Mouse (Mus musculus) embryonic facial prominence, embryonic 11.5 days (tissue): ENCODE measurements around the gene Gm10118. TPM values are rescaled to one million over a fixed set of nuclear protein-coding genes. Genes with fewer than 3 reads are reported as not detected.

Experiments
- ATAC-seq: fragments of 200-750 bp; cut with Nextera tagmentation; replicated peaks from 2 replicates; pipeline ENCODE4 v1.8.0; 2017; ENCODE audit warnings: low read depth; ENCODE audit not compliant: insufficient number of reproducible peaks, low FRiP score, low TSS enrichment
- DNase-seq: peaks from one replicate; pipeline ENCODE4 v3.0.0-alpha.2; 2015; ENCODE audit warnings: low spot score
- H3K27ac ChIP-seq: fragments of 300-500 bp; sonication (generic); replicated peaks from 2 replicates; pipeline ENCODE4 v1.5.1; 2014; ENCODE audit warnings: mild to moderate bottlenecking, low read depth, low read length, control low read depth
- H3K27me3 ChIP-seq: fragments of 300-500 bp; sonication (generic); 2 replicates; pipeline ENCODE4 v1.6.1; 2014; ENCODE audit warnings: mild to moderate bottlenecking, low read length, moderate library complexity, mixed read lengths; ENCODE audit not compliant: control insufficient read depth, insufficient read depth
- H3K36me3 ChIP-seq: fragments of 300-500 bp; sonication (generic); replicated peaks from 2 replicates; pipeline ENCODE4 v1.6.1; 2014; ENCODE audit warnings: low read depth, mild to moderate bottlenecking, low read length, moderate library complexity, mixed read lengths; ENCODE audit not compliant: control insufficient read depth, insufficient read depth
- H3K4me1 ChIP-seq: fragments of 300-500 bp; sonication (generic); 2 replicates; pipeline ENCODE4 v1.6.1; 2014; ENCODE audit warnings: low read length, mixed read lengths; ENCODE audit not compliant: control insufficient read depth, insufficient read depth
- H3K4me2 ChIP-seq: fragments of 300-500 bp; sonication (generic); 2 replicates; pipeline ENCODE4 v1.6.1; 2014; ENCODE audit warnings: low read depth, mild to moderate bottlenecking, control low read depth, low read length, moderate library complexity
- H3K4me3 ChIP-seq: fragments of 300-500 bp; sonication (generic); 2 replicates; pipeline ENCODE4 v1.5.1; 2014; ENCODE audit warnings: low read depth, low read length, control low read depth
- H3K9ac ChIP-seq: fragments of 300-500 bp; sonication (generic); replicated peaks from 2 replicates; pipeline ENCODE4 v1.6.1; 2014; ENCODE audit warnings: mild to moderate bottlenecking, control low read depth, low read length
- H3K9me3 ChIP-seq: fragments of 300-500 bp; sonication (generic); replicated peaks from 2 replicates; pipeline ENCODE4 v1.6.1; 2016; ENCODE audit warnings: mild to moderate bottlenecking, low read length, inconsistent platforms, mixed read lengths; ENCODE audit not compliant: control insufficient read depth
- WGBS: fragments of 180-500 bp; shearing (Covaris S2); extraction: QIAGEN DNeasy Blood & Tissue Kit; methylation state at CpG from one replicate; pipeline ENCODE4 v1.1.7; 2014; 5-methylcytosine and 5-hydroxymethylcytosine counted together
- polyA plus RNA-seq: library from polyadenylated mRNA; unstranded; fragments of >200 nt; fragmentation: Nextera tagmentation; extraction: Ambion mirVana; gene quantifications from 2 replicates; pipeline ENCODE4 v1.2.1, GENCODE M21; 2014

The Gm10118 gene
- polyA plus RNA-seq: not detected in 2 replicates

GRCm38 (mm10) chr10:63927334-63927733 lies at the start of gene Gm10118:
Gene Gm10118, minus strand, starts transcription at chr10:63927434.
- no peak within 1 kb of the TSS for H3K4me3 ChIP-seq
- no peak within 1 kb of the TSS for H3K9ac ChIP-seq
- no peak for DNase-seq
- no peak for ATAC-seq
- H3K9me3 ChIP-seq: no peaks in the 10 kb centered on the region
- H3K36me3 ChIP-seq: no peaks in the 10 kb centered on the region
- no peaks in the 10 kb centered on the region for H3K27me3 ChIP-seq
- H3K4me1 ChIP-seq: no peaks in the 10 kb centered on the region
- H3K27ac ChIP-seq: no peak within 1 kb of the TSS
- no peak within 1 kb of the TSS for H3K4me2 ChIP-seq

GRCm38 (mm10) chr10:63972300-63972699 lies 45.1 kb upstream of the Gm10118 start:
- H3K36me3 ChIP-seq: no peaks in the 10 kb centered on the region
- WGBS: 76% methylated on average over 2 of the region's 2 CpGs
- no peak overlapping the region for H3K4me3 ChIP-seq
- no peaks in the 10 kb centered on the region for H3K9me3 ChIP-seq
- ATAC-seq: no peak
- no peak for DNase-seq
- H3K27ac ChIP-seq: no peak overlapping the region
- H3K27me3 ChIP-seq: no peaks in the 10 kb centered on the region
- no peak overlapping the region for H3K9ac ChIP-seq
- H3K4me2 ChIP-seq: no peak overlapping the region
- H3K4me1 ChIP-seq: no peaks in the 10 kb centered on the region

GRCm38 (mm10) chr10:63954308-63954930 lies 27.2 kb upstream of the Gm10118 start:
- no peaks in the 10 kb centered on the region for H3K4me1 ChIP-seq
- WGBS: 10% methylated on average over 6 of the region's 7 CpGs
- no peaks in the 10 kb centered on the region for H3K27me3 ChIP-seq
- H3K9me3 ChIP-seq: no peaks in the 10 kb centered on the region
- H3K36me3 ChIP-seq: no peaks in the 10 kb centered on the region
- no peak overlapping the region for H3K4me2 ChIP-seq
- peak; percentile 62; the same call in 1 of the 2 replicates for ATAC-seq
- H3K27ac ChIP-seq: no peak overlapping the region
- H3K9ac ChIP-seq: no peak overlapping the region
- peak; percentile 17 for DNase-seq
- no peak overlapping the region for H3K4me3 ChIP-seq

GRCm38 (mm10) chr10:63951481-63951880 lies 24.2 kb upstream of the Gm10118 start:
- no peaks in the 10 kb centered on the region for H3K4me1 ChIP-seq
- H3K4me2 ChIP-seq: no peak overlapping the region
- H3K9ac ChIP-seq: no peak overlapping the region
- no peak overlapping the region for H3K27ac ChIP-seq
- no peaks in the 10 kb centered on the region for H3K27me3 ChIP-seq
- WGBS: 87% methylated on average over 1 of the region's 1 CpGs
- ATAC-seq: no peak
- no peak for DNase-seq
- H3K4me3 ChIP-seq: no peak overlapping the region
- H3K9me3 ChIP-seq: no peaks in the 10 kb centered on the region
- no peaks in the 10 kb centered on the region for H3K36me3 ChIP-seq

DNA sequence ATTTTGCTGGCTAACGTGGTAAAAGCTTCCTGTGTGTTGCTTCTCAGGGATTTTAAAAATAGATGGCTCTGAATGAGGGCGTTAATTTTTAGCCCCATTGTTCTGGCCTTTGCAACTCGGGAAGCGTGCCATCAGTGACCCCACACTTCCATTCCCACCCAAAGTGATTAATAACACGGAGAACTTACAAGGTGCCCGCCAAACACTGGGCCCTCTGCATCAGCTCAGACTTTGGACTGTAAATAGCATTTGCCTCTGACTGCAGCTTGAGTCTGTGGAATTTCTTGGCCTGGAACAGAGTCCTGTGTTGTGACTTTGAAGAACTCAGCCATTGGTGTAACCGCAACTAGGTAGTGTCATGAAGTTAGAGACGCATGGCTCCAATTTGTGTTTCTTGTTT lies 23.6 kb upstream of the Gm10118 start:
- Histone ChIP-seq H3K4me1 (no peaks in the 10 kb centered on the region), H3K9me3 (no peaks in the 10 kb centered on the region), H3K4me3 (no peak overlapping the region), H3K36me3 (no peaks in the 10 kb centered on the region), H3K27me3 (no peaks in the 10 kb centered on the region), H3K9ac (no peak overlapping the region), H3K4me2 (no peak overlapping the region), H3K27ac (no peak overlapping the region)
- WGBS: 76% methylated on average over 8 of the region's 8 CpGs
- DNase-seq: no peak
- ATAC-seq: no peak

DNA sequence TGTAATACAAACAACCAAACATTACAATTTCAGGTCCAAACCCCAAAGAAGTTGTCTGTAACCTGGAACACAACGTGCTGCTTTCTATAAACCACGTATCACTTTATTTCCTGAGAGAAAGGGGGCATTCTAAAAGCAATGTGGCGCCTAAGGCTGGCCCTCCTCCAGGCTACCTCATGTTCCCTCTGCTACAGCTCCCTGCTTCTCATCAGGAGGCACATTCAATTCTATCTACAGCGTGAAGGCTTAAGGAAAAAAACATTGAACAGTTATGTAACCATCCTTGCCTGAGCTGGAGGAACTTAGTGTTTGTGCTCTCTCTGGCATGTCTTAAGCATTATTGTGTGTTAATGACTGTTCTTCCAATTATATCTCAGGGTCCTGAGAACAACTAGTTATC lies 20.0 kb upstream of the Gm10118 start:
- Histone ChIP-seq H3K9me3 (no peaks in the 10 kb centered on the region), H3K27ac (no peak overlapping the region), H3K36me3 (no peaks in the 10 kb centered on the region), H3K9ac (no peak overlapping the region), H3K4me3 (no peak overlapping the region), H3K4me1 (no peaks in the 10 kb centered on the region), H3K27me3 (no peaks in the 10 kb centered on the region), H3K4me2 (no peak overlapping the region)
- DNase-seq (no peak), ATAC-seq (no peak)
- 77% methylated on average over 4 of the region's 4 CpGs for WGBS

DNA sequence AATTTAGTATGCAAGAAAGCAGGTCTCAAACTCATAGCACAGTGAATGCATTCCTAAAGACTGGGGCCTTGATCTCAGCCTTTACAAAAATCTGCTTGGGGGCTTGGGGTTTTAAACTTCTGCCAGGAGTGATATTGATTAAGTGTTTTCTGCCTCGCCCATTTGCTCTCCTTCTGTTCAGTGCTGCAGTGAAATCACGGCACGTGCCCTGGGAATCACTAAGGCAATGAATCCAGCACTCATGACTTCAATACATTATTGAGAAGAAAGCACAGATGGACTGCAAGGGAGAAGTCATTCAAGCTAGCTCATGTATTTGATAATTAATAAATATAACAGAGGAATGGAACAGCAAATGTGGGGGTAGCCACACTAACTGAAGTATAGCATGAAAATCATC lies 18.3 kb upstream of the Gm10118 start:
- DNase-seq: no peak
- Histone ChIP-seq H3K4me2 (no peak overlapping the region), H3K27ac (no peak overlapping the region), H3K4me1 (no peaks in the 10 kb centered on the region), H3K27me3 (no peaks in the 10 kb centered on the region), H3K9me3 (no peaks in the 10 kb centered on the region), H3K4me3 (no peak overlapping the region), H3K36me3 (no peaks in the 10 kb centered on the region), H3K9ac (no peak overlapping the region)
- ATAC-seq: no peak
- WGBS: 85% methylated on average over 3 of the region's 3 CpGs

DNA sequence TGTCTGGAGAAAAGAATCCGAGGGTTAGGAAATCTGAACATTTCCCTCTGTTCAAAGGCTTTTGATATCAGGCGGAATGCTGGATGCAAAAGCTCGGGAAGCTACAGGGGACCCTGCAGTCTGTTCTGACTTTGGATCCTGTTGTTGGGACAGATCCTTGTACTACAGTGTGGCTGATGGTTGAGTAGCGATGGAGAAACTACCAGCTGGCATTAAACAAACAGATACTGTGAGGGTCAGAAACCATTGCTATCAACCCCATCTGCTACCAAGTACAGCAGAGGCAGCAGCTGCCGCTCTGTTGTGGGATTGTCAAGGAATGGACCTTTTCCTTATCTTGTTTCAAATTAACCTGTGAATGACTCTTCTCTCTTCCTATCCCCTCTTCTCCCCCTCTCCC lies 6.7 kb upstream of the Gm10118 start:
- no peak for ATAC-seq
- no peaks in the 10 kb centered on the region for H3K27me3 ChIP-seq
- no peak overlapping the region for H3K4me3 ChIP-seq
- H3K9ac ChIP-seq: no peak overlapping the region
- no peak overlapping the region for H3K27ac ChIP-seq
- no peak for DNase-seq
- H3K4me1 ChIP-seq: no peaks in the 10 kb centered on the region
- H3K36me3 ChIP-seq: no peaks in the 10 kb centered on the region
- WGBS: 79% methylated on average over 5 of the region's 5 CpGs
- H3K4me2 ChIP-seq: no peak overlapping the region
- no peaks in the 10 kb centered on the region for H3K9me3 ChIP-seq
